Mouse (Mus musculus): ENCODE results near the gene 4930444G20Rik. TPM values are rescaled to one million over a fixed set of nuclear protein-coding genes. Genes with fewer than 3 reads are reported as not detected.
"Not testable (repeated sequence)": the region's sequence is repeated elsewhere in the genome, so short reads cannot be mapped to it uniquely, and the experiment has no call there.

Gene 4930444G20Rik
- total RNA-seq (2014; rRNA removed), result not detected in 2 replicates
- polyA plus RNA-seq (2015; fragmentation: Nextera tagmentation; extraction: Ambion mirVana), result not detected in 2 replicates

DNA sequence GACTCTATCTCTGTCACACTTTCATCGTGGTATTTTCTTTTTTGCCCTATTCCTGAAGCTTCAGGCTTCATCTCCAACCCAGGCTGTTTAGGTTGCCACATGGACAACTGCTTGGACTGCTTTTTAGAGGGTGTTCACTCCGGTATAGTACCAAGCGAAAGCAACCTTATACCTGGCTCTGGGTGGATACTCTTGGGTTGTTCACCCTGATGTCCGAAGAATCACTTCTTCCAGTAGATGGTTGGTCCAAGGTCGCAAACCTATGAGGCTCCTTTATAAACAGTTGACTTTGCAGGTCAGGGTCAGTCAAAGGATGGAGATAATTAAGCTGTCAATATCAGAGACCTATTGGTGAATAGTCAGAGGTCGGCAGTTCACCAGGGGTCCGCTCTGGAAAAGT is at the start of gene 4930444G20Rik:
Gene 4930444G20Rik (minus strand): TSS at position 101 of the 400 bp plus-strand sequence.
- H3K4me2 ChIP-seq (ENCODE audit: low read depth); H3K9me3 ChIP-seq (ENCODE audit: low read length); H3K4me3 ChIP-seq (ENCODE audit: low read depth, low read length); H3K27ac ChIP-seq (ENCODE audit: low read depth, low read length); ATAC-seq; H3K9ac ChIP-seq; H3K36me3 ChIP-seq (ENCODE audit: insufficient read depth); H3K27me3 ChIP-seq (ENCODE audit: insufficient read depth, low read length); DNase-seq; H3K4me1 ChIP-seq (ENCODE audit: insufficient read depth): not testable (repeated sequence)
- WGBS, result 90% methylated on average over 7 of the region's 7 CpGs

DNA sequence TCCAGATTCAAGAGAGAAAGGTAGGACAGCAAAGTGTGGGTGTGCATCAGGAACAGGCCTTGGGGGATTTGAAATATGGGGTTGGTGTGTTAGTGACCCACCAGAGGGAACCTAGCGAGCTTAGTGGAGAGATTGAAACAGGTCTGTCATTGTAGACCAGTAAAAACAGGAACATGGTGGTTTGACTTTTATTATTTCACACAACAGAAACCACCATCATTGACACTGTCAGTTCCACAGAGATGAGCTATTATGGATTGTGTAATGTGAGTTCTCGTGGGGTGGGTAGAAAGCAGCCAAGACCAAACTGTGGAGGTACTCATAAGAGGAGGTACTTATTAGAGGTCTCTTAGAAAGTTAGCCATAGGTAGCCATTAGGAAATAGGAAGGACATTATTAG is 6.7 kb upstream of the 4930444G20Rik start:
- WGBS, result 93% methylated on average over 2 of the region's 2 CpGs
- Histone ChIP-seq H3K4me2 (ENCODE audit: low read depth) (no peak overlapping the region), H3K4me3 (ENCODE audit: low read depth, low read length) (no peak overlapping the region), H3K27me3 (ENCODE audit: insufficient read depth, low read length) (no peaks in the 10 kb centered on the region), H3K9me3 (ENCODE audit: low read length) (no peaks in the 10 kb centered on the region), H3K27ac (ENCODE audit: low read depth, low read length) (no peak overlapping the region), H3K36me3 (ENCODE audit: insufficient read depth) (no peaks in the 10 kb centered on the region), H3K9ac (no peak overlapping the region), H3K4me1 (ENCODE audit: insufficient read depth) (no peaks in the 10 kb centered on the region)
- no peak for TF ChIP-seq CTCF (IDR thresholded peaks at IDR 0.05; ENCODE audit: low read depth)
- ATAC-seq (no peak), DNase-seq (no peak)

- H3K9me3 ChIP-seq (ENCODE audit: low read length), result no peaks in the 10 kb centered on the region
- ATAC-seq (no peak), DNase-seq (no peak)
- TF ChIP-seq CTCF (IDR thresholded peaks at IDR 0.05; ENCODE audit: low read depth), result no peak
- no peak overlapping the region for H3K4me2 ChIP-seq (ENCODE audit: low read depth)
- no peaks in the 10 kb centered on the region for H3K4me1 ChIP-seq (ENCODE audit: insufficient read depth)
- H3K9ac ChIP-seq, result no peak overlapping the region
- no peaks in the 10 kb centered on the region for H3K27me3 ChIP-seq (ENCODE audit: insufficient read depth, low read length)
- WGBS, result 77% methylated on average over 2 of the region's 2 CpGs
- no peak overlapping the region for H3K4me3 ChIP-seq (ENCODE audit: low read depth, low read length)
- no peak overlapping the region for H3K27ac ChIP-seq (ENCODE audit: low read depth, low read length)
- H3K36me3 ChIP-seq (ENCODE audit: insufficient read depth), result no peaks in the 10 kb centered on the region
Measured at GRCm38 (mm10) chr10:22072739-22073138, 4.9 kb upstream of the 4930444G20Rik start.

GRCm38 (mm10) chr10:22070576-22070975 is 2.7 kb upstream of the 4930444G20Rik start:
- DNase-seq, result no peak
- WGBS, result 58% methylated on average over 4 of the region's 4 CpGs
- no peak overlapping the region for H3K4me2 ChIP-seq (ENCODE audit: low read depth)
- H3K27me3 ChIP-seq (ENCODE audit: insufficient read depth, low read length), result no peaks in the 10 kb centered on the region
- no peaks in the 10 kb centered on the region for H3K4me1 ChIP-seq (ENCODE audit: insufficient read depth)
- no peak overlapping the region for H3K27ac ChIP-seq (ENCODE audit: low read depth, low read length)
- no peak for ATAC-seq
- H3K36me3 ChIP-seq (ENCODE audit: insufficient read depth), result no peaks in the 10 kb centered on the region
- H3K9me3 ChIP-seq (ENCODE audit: low read length), result no peaks in the 10 kb centered on the region
- H3K4me3 ChIP-seq (ENCODE audit: low read depth, low read length), result no peak overlapping the region
- no peak overlapping the region for H3K9ac ChIP-seq
- no peak for TF ChIP-seq CTCF (IDR thresholded peaks at IDR 0.05; ENCODE audit: low read depth)

DNA sequence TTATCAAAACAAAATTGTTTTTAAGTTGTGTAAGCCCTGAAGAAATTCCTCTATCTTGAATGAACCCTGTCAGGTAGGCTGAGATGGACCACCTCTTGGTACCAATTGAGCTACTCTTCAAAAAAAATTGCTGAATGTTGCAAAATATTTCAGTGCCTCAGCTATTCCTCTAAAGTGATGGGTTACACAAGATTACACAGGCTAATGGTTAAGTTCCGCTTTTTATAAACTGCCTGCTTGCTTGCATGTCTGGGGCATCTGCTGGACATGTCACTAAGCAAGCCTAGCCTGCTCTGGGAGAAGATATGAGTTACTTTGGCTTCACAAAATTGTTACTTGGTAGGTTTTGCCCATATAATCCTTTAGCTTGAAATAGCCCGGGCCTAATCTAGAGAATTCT is 2.3 kb upstream of the 4930444G20Rik start:
- DNase-seq (no peak), ATAC-seq (no peak)
- no peak overlapping the region for H3K4me3 ChIP-seq (ENCODE audit: low read depth, low read length)
- H3K9ac ChIP-seq, result no peak overlapping the region
- no peak overlapping the region for H3K27ac ChIP-seq (ENCODE audit: low read depth, low read length)
- no peak overlapping the region for H3K4me2 ChIP-seq (ENCODE audit: low read depth)
- no peaks in the 10 kb centered on the region for H3K36me3 ChIP-seq (ENCODE audit: insufficient read depth)
- H3K9me3 ChIP-seq (ENCODE audit: low read length), result no peaks in the 10 kb centered on the region
- no peak for TF ChIP-seq CTCF (IDR thresholded peaks at IDR 0.05; ENCODE audit: low read depth)
- no peaks in the 10 kb centered on the region for H3K27me3 ChIP-seq (ENCODE audit: insufficient read depth, low read length)
- no peaks in the 10 kb centered on the region for H3K4me1 ChIP-seq (ENCODE audit: insufficient read depth)
- 95% methylated on average over 2 of the region's 2 CpGs for WGBS

GRCm38 (mm10) chr10:22059415-22059814 is 8.5 kb downstream of the 4930444G20Rik start:
- Histone ChIP-seq H3K4me1 (ENCODE audit: insufficient read depth) (no peaks in the 10 kb centered on the region), H3K27me3 (ENCODE audit: insufficient read depth, low read length) (no peaks in the 10 kb centered on the region), H3K9ac (no peak overlapping the region), H3K9me3 (ENCODE audit: low read length) (no peaks in the 10 kb centered on the region), H3K36me3 (ENCODE audit: insufficient read depth) (no peaks in the 10 kb centered on the region), H3K4me3 (ENCODE audit: low read depth, low read length) (no peak overlapping the region), H3K4me2 (ENCODE audit: low read depth) (peak overlapping the region; percentile 79), H3K27ac (ENCODE audit: low read depth, low read length) (no peak overlapping the region)
- TF ChIP-seq CTCF (IDR thresholded peaks at IDR 0.05; ENCODE audit: low read depth), result no peak
- ATAC-seq (no peak), DNase-seq (no peak)
- WGBS, result 91% methylated on average over 2 of the region's 2 CpGs

- TF ChIP-seq CTCF (IDR thresholded peaks at IDR 0.05; ENCODE audit: low read depth), result no peak
- H3K9me3 ChIP-seq (ENCODE audit: low read length), result no peaks in the 10 kb centered on the region
- peak; percentile 52 for ATAC-seq
- H3K9ac ChIP-seq, result peak overlapping the region; percentile 58
- H3K36me3 ChIP-seq (ENCODE audit: insufficient read depth), result no peaks in the 10 kb centered on the region
- no peak for DNase-seq
- WGBS, result 15% methylated on average over 12 of the region's 12 CpGs
- H3K27me3 ChIP-seq (ENCODE audit: insufficient read depth, low read length), result no peaks in the 10 kb centered on the region
- peak overlapping the region; percentile 79 for H3K4me2 ChIP-seq (ENCODE audit: low read depth)
- H3K4me3 ChIP-seq (ENCODE audit: low read depth, low read length), result peak overlapping the region; percentile 56
- H3K27ac ChIP-seq (ENCODE audit: low read depth, low read length), result no peak overlapping the region
- no peaks in the 10 kb centered on the region for H3K4me1 ChIP-seq (ENCODE audit: insufficient read depth)
Measured at GRCm38 (mm10) chr10:22059026-22059325, 8.9 kb downstream of the 4930444G20Rik start.
